Mouse (Mus musculus) heart, postnatal 0 days (tissue): ENCODE results near the gene Ggt7. TPM values are rescaled to one million over a fixed set of nuclear protein-coding genes. Genes with fewer than 3 reads are reported as not detected.

Experiments used
- ATAC-seq: fragments of 200-750 bp; cut with Nextera tagmentation; 2 replicates; pipeline ENCODE4 v1.8.0; 2017; ENCODE audit warnings: low read depth, moderate number of reproducible peaks, moderate library complexity; ENCODE audit not compliant: insufficient read depth
- DNase-seq: peaks from one replicate; pipeline ENCODE4 v3.0.0-alpha.2; 2016; ENCODE audit warnings: low spot score
- H3K27ac ChIP-seq: fragments of 300-500 bp; sonication (generic); 2 replicates; pipeline ENCODE4 v1.5.1; 2014; ENCODE audit warnings: low read depth, mild to moderate bottlenecking
- H3K27me3 ChIP-seq: fragments of 300-500 bp; sonication (generic); 2 replicates; pipeline ENCODE4 v1.6.1; 2014; ENCODE audit warnings: low read length, mixed read lengths; ENCODE audit not compliant: control insufficient read depth, insufficient read depth
- H3K36me3 ChIP-seq: fragments of 300-500 bp; sonication (generic); replicated peaks from 2 replicates; pipeline ENCODE4 v1.6.1; 2014; ENCODE audit warnings: low read length, mixed read lengths; ENCODE audit not compliant: control insufficient read depth, insufficient read depth
- H3K4me1 ChIP-seq: fragments of 300-500 bp; sonication (generic); 2 replicates; pipeline ENCODE4 v1.6.1; 2014; ENCODE audit warnings: antibody characterized with exemption; ENCODE audit not compliant: control insufficient read depth, insufficient read depth
- H3K4me2 ChIP-seq: fragments of 300-500 bp; sonication (generic); 2 replicates; pipeline ENCODE4 v1.6.1; 2014; ENCODE audit warnings: low read depth, mild to moderate bottlenecking, low read length, moderate library complexity
- H3K4me3 ChIP-seq: fragments of 300-500 bp; sonication (generic); 2 replicates; pipeline ENCODE4 v1.5.1; 2014; ENCODE audit warnings: low read depth, low read length
- H3K9ac ChIP-seq: fragments of 300-500 bp; sonication (generic); replicated peaks from 2 replicates; pipeline ENCODE4 v1.6.1; 2014; ENCODE audit warnings: low read depth, low read length, mixed read lengths
- H3K9me3 ChIP-seq: fragments of 300-500 bp; sonication (generic); replicated peaks from 2 replicates; pipeline ENCODE4 v1.6.1; 2016; ENCODE audit warnings: low read length; ENCODE audit not compliant: control insufficient read depth
- CTCF ChIP-seq: IDR thresholded peaks from 2 replicates; pipeline ENCODE4 v1.5.1; 2016; ENCODE audit warnings: antibody characterized with exemption, control low read depth, low read depth
- EP300 ChIP-seq: IDR thresholded peaks from 2 replicates; pipeline ENCODE4 v1.6.1; 2016; ENCODE audit warnings: antibody characterized with exemption, low read depth
- WGBS: fragments of 180-500 bp; shearing (Covaris S2); extraction: QIAGEN DNeasy Blood & Tissue Kit; methylation state at CpG from one replicate; pipeline ENCODE4 v1.1.7; 2014; 5-methylcytosine and 5-hydroxymethylcytosine counted together
- polyA plus RNA-seq: library from polyadenylated mRNA; unstranded; fragments of >200 nt; fragmentation: Nextera tagmentation; extraction: Ambion mirVana; gene quantifications from 2 replicates; pipeline ENCODE4 v1.2.1, GENCODE M21; 2015
- total RNA-seq: library from RNA; depleted of rRNA; stranded (reverse); fragments of >200 nt; gene quantifications from 2 replicates; pipeline ENCODE4 v1.2.3, GENCODE M21; 2014; ENCODE audit warnings: low replicate concordance

Gene Ggt7
- total and polyA plus RNA-seq, 2 experiments from 2014 or later: 0.98 to 4.7 TPM

DNA sequence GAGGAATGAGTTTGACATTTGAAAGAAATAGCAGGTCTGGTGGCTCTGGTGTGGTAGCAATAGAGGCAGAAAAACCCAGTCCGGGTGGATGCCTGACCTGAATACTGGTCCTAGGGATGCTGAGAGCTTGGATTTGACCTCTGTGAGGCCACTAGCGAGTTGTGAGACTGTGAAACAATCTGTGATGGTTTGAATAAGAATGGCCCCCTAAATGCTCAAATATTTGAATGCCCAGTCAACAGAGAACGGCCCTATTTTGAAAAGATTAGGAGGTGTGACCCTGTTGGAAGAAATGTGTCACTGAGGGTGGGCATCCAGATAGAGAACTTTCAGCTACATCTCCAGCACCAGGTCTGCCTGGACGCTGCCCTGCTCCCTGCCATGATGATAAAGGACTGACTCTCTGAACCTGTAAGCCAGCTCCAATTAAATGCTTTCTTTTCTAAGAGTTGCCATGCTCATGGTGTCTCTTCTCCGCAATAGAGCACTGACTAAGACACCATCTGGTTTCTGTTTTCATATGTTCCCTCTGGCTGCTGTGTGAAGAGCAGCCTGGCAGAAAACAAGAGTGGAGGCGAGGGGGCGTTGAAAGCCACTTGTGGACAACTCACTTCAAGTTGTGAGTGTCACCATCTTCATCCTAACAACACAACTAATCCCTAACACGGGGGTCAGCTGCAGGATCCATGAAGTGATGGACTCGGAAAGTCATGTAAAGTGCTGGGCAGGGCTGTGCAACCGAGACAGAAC lies 10.1 kb downstream of the Ggt7 start:
- Histone ChIP-seq H3K4me1 (no peaks in the 10 kb centered on the region), H3K36me3 (no peaks in the 10 kb centered on the region), H3K4me3 (no peak overlapping the region), H3K9ac (no peak overlapping the region), H3K9me3 (no peaks in the 10 kb centered on the region), H3K4me2 (no peak overlapping the region), H3K27ac (no peak overlapping the region), H3K27me3 (no peaks in the 10 kb centered on the region)
- DNase-seq: no peak
- ATAC-seq: no peak
- TF ChIP-seq EP300 (no peak), CTCF (no peak)
- WGBS: 40% methylated on average over 10 of the region's 10 CpGs

DNA sequence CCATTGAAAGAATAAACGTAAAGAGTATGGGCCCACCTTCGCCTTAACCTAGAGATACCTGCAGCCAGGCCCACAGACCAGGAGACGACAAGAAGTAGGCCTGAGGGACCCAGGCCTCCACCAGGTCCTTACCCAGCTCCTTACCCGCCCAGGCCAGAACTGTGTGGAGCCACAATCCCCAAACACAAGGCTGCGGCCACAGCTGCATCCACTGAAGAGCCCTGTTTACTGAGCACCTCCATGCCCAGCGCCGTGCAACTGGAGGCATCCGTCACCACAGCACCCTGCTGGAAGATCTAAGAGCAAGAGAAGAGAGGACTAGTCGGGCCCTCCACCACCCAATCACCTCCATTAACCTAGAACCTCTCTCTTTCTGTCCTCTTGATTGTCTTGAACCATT lies 12.2 kb downstream of the Ggt7 start:
- Histone ChIP-seq H3K36me3 (no peaks in the 10 kb centered on the region), H3K4me3 (no peak overlapping the region), H3K27me3 (no peaks in the 10 kb centered on the region), H3K4me2 (no peak overlapping the region), H3K9me3 (no peaks in the 10 kb centered on the region), H3K27ac (no peak overlapping the region), H3K4me1 (no peaks in the 10 kb centered on the region), H3K9ac (no peak overlapping the region)
- WGBS: 84% methylated on average over 9 of the region's 9 CpGs
- no peak for TF ChIP-seq EP300
- no peak for TF ChIP-seq CTCF
- DNase-seq (no peak), ATAC-seq (no peak)

DNA sequence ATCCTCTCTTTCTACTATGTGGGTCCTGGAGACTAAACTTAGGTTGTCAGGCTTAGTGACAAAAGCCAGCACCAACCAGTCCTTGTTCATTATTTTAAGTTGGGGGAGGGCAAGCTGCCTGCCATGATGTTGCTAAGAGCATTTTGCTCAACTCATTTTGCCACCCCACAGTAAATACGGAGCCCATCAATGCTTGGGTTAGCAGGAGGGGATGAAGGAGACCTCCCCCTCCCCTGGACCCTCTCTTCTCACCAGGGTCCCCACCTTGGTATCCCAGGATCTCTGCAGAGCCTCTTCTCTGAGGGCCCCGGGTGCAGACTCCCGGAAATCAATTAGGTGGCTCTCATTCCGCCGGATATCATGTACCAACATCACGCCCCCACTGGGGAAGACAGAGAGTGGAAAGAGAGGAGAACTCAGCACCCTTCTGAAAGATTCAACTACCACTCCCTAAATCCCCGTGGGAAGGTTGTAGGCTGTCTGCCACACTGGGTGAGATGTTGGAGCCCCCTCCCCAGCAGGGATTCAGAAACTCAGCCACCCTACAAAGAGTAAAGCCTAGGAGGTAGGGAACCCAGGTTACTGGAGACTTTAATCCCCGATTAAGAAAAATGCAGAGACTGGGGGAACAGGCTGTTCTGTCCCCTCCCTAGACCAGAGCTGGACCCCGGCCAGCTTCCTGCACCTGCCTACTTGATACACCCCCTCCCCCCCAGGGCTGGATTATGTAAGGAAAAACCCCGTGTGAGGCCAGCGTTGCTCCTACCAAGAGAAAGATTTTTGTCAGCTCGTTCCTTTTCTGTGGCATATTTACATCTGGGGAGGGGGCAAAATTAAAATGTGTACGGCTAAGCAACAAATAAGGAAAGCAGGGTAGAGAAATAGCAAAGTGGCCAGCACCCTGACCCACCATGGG lies 13.3 kb downstream of the Ggt7 start:
- Histone ChIP-seq H3K27ac (no peak overlapping the region), H3K4me3 (no peak overlapping the region), H3K9me3 (no peaks in the 10 kb centered on the region), H3K36me3 (no peaks in the 10 kb centered on the region), H3K9ac (no peak overlapping the region), H3K4me1 (no peaks in the 10 kb centered on the region), H3K4me2 (no peak overlapping the region), H3K27me3 (no peaks in the 10 kb centered on the region)
- no peak for TF ChIP-seq CTCF
- TF ChIP-seq EP300: no peak
- DNase-seq (no peak), ATAC-seq (no peak)
- WGBS: 56% methylated on average over 13 of the region's 13 CpGs

DNA sequence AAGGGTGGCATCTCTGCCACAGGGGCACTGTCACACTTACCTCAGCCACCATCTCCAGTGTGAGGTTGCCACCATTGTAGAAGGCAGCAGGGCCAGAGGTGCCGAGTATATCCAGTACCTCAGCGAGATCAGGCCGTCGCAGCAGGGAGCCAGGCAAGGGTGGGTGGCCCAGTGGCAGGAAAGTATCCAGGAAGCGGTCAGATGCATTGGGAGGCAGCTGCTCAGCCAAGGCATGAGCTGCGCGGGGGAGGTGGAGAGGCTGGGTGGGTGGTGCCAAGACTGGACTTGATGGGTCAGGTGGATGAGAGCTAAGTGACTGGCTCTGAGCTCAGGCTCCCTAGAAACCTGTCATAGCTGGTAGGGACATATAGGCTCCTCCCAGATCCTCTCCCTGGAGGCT lies 15.4 kb downstream of the Ggt7 start:
- no peak overlapping the region for H3K27ac ChIP-seq
- no peaks in the 10 kb centered on the region for H3K4me1 ChIP-seq
- no peaks in the 10 kb centered on the region for H3K27me3 ChIP-seq
- no peaks in the 10 kb centered on the region for H3K9me3 ChIP-seq
- ATAC-seq: no peak
- DNase-seq: no peak
- H3K4me2 ChIP-seq: no peak overlapping the region
- no peaks in the 10 kb centered on the region for H3K36me3 ChIP-seq
- no peak overlapping the region for H3K4me3 ChIP-seq
- no peak overlapping the region for H3K9ac ChIP-seq
- TF ChIP-seq CTCF: no peak
- WGBS: 71% methylated on average over 7 of the region's 7 CpGs

DNA sequence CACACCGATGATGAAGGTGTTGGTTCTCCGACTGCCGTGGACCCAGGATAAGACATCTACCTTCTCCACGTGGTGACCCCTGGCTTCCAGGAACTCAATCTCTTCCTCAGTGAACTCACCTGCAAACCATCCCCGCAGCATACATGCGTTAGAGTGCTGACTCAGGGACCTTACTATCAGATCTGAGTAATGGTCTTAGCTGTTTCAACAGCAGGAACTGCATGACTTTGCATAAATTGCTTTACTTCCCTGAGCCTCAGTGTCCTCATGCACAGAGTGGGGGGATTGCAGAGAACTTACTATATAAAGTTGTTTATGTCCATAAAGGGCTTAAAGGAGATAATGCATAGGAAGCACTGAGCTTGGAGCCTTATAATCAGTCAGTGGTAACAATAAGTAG lies 27.0 kb downstream of the Ggt7 start:
- Histone ChIP-seq H3K4me3 (no peak overlapping the region), H3K9me3 (no peaks in the 10 kb centered on the region), H3K4me1 (no peaks in the 10 kb centered on the region), H3K9ac (no peak overlapping the region), H3K36me3 (no peaks in the 10 kb centered on the region), H3K27ac (no peak overlapping the region), H3K27me3 (no peaks in the 10 kb centered on the region), H3K4me2 (no peak overlapping the region)
- DNase-seq (no peak), ATAC-seq (no peak)
- 85% methylated on average over 6 of the region's 6 CpGs for WGBS
- TF ChIP-seq EP300: no peak
- TF ChIP-seq CTCF: no peak
